Mouse (Mus musculus) gastrocnemius, adult 8-10 months (tissue): ENCODE data around the gene Fibcd1. TPM values are rescaled to one million over a fixed set of nuclear protein-coding genes. Genes with fewer than 3 reads are reported as not detected.

Experiments
- DNase-seq, 2 experiments: peaks; one replicate each; pipeline ENCODE4 v3.0.0; 2022; ENCODE audit warnings: low spot score in 2 of 2
- total RNA-seq, 4 experiments: library from RNA; stranded (reverse); gene quantifications; 2 replicates each; pipeline ENCODE4 v1.2.4; 2022

The Fibcd1 gene
- total RNA-seq, 4 experiments from 2014 or later, result not detected

- no peak for DNase-seq
Measured at GRCm38 (mm10) chr2:31811086-31811958, 34.5 kb downstream of the Fibcd1 start.

- DNase-seq, result no peak
Measured at GRCm38 (mm10) chr2:31810444-31810843, 35.4 kb downstream of the Fibcd1 start, which contains the start of gene Qrfp. Qrfp (minus strand) TSS chr2:31810580.

DNA sequence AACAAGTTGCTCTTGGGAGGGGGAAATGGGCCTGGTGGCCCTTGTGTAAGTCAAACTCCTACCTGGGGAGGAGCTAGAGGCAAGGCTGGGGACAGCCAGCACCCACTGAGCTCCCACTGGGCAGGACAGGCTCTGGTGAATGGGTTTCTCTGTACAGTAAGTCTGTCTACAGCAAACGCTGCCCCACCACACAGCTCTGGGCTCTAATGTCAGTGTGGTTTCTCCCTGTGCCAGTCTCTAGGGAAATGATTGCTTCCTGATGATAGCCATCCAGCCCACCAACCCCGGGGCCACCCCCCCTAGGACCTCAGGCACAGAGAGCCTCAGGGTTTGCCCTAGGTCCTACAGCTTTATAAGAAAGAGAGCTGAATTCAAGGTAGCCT is 36.5 kb downstream of the Fibcd1 start:
- DNase-seq, result no peak

DNA sequence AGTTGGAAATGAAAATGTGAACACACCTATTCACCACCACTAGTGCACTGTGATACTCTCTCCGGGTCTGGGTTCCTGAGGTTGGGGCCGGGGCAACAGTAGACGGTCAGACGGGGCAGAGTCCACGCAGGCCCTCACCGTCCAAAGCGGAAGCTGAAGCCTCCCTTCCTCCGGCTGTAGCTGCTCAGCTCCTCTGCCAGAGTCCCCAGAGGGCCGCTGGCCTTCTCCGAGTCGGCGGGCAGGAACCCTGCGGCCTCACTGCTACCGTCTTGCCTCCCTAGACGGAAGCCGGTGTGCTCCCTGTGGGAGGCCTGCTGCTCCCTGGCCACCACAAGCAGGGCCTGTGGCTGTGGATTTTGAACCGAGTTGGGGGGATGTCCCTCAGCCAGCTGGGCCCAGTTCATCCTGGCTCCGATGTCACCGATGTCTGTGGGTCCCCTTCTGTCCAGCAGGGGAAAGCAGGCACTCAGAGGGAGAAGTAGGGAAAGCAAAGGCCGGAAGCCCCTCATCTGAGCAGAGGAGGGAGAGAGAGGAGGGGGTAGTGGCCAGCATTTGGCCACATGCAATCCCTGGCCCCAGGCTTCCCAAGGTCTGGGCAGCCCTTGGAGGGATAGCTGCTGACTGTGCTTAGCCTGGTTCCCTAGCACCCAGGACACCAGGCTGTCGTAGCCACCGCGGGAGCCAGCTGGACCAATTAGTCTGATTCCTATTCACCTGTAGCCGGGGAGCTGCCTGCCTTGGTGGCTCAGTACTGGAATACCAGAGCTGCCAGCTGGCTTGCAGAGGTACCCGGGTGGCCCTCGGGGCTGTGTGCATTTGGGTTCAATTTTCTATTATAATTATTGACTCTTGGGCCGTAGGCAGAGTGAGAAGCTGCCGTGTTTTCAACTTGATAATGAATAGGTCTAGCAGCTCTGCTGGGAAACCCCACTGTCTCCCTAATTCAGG is 37.1 kb downstream of the Fibcd1 start:
- DNase-seq, result no peak

DNA sequence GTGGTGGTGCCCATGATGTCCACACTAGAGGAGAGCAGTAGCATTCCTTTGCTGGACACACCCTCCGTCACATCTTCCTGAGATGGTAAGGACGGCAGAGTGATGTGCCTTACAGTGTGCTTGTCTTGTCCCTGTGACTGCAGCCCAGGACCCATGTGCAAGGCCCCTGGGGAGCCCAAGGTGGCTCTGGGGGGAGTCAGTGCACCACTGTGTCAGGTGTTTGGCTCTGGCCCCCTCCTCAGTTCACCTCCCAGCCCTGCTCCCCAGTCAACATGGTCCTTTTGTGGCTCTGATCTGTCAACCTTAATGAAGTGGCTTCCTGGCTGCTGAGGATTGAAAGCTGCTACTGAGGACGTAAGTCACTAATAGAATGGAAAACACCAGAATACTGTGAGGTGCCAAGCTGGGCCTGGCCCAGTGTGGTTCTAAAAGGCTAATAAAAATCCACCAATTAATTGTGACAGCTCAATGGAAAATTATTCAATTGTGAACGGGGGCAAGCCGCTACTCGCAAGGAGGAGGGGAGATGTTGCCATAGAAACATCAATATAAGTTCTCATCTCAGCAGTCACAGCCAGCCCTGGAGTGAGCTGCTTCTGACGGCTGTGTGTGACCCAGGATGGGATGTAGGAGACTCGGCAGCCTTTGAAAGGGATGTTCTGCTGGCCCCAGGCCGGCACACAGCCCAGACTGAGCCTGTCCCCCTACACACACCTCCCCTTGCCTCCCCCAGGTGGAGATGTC is 39.0 kb downstream of the Fibcd1 start:
- no peak for DNase-seq

DNA sequence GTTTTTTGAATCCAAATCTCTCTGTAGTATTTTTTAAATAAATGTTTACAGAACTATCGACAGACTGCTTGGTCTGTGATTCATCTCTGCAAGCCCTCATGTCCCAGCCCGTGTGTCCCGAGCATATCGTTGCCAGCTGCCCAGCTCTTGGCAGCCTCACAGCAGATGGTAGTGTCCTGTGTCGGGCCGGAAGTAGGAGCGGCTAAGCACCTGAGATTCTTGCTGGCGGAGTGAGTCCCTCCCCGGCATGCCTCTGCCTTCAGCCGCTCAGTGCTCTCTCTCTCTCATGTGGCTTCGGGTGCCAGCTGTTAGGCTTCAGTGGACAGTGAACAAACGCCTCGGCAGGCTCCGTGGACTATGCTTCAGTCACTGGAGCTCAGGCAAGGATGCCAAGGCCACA is 42.3 kb downstream of the Fibcd1 start:
- DNase-seq, result no peak

- DNase-seq, result no peak
Measured at GRCm38 (mm10) chr2:31802811-31803210, 43.0 kb downstream of the Fibcd1 start.

DNA sequence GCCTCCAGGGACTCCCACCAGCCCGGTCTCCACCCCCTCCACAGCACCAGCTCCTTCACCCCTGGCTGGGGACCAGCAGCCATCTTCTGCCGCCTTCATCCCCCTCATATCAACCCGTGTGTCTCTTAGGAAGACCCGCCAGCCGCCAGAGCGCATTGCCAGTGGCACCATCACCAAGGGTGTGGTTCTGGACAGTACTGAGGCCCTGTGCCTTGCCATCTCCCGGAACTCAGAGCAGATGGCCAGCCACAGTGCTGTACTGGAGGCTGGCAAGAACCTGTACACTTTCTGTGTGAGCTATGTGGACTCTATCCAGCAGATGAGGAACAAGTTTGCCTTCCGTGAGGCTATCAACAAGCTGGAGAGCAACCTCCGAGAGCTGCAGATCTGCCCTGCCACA is 44.4 kb downstream of the Fibcd1 start:
- DNase-seq, result no peak

GRCm38 (mm10) chr2:31796943-31797342 is 48.9 kb downstream of the Fibcd1 start:
- DNase-seq, result no peak

GRCm38 (mm10) chr2:31792611-31793010 is 53.2 kb downstream of the Fibcd1 start:
- no peak for DNase-seq

- DNase-seq, result no peak
Measured at GRCm38 (mm10) chr2:31791260-31791659, 54.5 kb downstream of the Fibcd1 start.

DNA sequence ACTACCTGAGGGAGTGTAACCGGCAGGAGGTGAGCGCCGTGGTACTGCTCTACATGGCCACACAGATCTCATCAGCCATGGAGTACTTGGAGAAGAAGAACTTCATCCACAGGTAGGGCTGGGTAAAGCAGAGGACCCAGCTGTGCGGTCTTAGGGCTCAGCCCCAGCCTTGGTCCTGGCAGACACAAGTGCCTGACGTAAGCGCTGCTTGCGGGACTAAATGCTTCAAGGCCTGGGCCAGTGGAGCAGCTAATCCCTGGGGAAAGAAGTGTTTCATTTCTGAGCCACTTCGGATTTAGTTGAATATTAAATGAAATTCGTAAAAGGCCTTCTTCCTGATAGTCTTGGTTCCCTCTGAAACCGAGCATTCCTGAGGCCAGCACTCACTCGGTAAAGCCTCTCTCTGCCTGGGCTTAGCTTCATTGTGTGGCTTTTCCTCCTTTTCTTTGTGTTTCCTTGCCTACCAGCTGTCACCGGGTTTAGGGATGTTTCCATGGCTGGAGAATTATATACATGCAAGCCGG is 55.0 kb downstream of the Fibcd1 start:
- DNase-seq, result no peak

DNA sequence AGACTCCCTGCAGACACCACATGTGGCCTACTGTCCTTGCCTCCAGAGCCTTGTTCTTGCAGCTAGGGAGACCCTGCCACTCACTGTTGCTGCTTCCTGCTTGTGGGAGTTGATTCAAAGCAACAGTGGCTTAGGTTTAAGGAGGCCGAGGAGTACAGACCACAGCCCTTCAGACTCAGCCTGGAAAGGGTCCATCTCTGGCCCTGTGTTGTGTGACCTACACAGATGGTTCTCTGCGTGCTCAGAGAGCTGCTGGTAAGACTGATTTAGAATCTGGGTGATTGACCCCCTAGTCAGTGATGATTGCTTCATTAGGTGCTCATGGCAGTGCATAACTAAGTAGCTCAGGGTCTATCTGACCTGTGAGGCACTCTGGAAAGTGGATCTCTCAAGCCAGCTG is 56.6 kb downstream of the Fibcd1 start:
- DNase-seq, result no peak

GRCm38 (mm10) chr2:31788227-31788626 is 57.6 kb downstream of the Fibcd1 start:
- no peak for DNase-seq

GRCm38 (mm10) chr2:31787029-31787428 is 58.8 kb downstream of the Fibcd1 start:
- peak; percentile 63 to 64 for DNase-seq

GRCm38 (mm10) chr2:31785074-31785473 is 60.7 kb downstream of the Fibcd1 start:
- peak; percentile 76 to 81 for DNase-seq

- DNase-seq, result no peak
Measured at GRCm38 (mm10) chr2:31782958-31783602, 62.7 kb downstream of the Fibcd1 start.

DNA sequence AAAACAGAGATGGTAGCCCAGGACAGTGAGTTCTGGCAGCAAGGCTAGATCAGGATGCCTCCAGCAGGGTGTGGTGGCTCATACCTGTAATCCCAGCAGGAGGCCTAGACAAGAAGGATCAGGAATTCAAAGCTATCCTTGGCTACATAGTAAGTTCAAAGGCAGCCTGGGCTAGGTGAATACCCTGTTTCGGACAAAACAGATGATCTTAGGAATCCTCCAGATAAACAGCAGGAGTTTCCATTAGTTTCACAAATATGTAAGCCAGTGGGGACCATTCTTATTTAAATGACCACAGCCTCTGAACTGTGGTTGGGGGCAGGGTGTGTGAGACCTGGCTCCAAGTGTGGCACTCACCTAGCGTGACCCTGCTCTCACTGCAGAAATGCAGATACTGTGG is 66.5 kb downstream of the Fibcd1 start:
- DNase-seq, result no peak

GRCm38 (mm10) chr2:31776479-31776878 is 69.3 kb downstream of the Fibcd1 start:
- DNase-seq, result no peak

DNA sequence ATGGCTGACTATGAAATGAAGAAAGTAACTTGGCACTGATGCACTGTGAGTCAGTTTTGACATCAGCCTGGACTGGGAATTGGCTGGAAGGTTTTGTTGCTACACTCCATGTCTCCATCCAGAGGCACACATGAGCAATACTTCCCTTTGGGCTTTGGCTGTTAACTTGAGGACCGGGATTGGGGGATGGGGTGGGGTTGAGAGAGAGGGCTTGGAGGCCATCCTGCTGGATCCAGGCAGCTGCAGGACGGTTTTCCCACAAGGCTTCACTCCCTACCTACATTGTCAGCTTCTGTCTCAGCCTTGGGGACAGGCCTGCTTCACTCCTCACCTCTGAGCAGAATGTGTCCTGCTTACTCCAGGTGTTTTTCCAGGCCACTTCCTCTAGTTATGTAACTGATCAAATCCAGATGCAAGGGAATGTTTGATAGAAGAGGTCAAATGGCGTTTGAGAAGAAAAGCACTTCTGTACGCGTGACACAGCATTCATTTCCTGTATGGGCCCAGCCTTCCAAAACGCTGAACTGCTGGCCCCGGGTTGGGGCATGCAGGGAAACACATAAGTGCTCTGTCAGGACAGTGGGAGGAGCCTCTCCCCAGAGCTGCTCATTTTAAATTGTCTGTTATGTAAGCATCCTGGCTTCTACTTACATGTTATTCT is 74.9 kb downstream of the Fibcd1 start:
- DNase-seq, result peak; percentile 80 to 84
